Mouse (Mus musculus): ENCODE results near the gene Iqschfp.

GRCm38 (mm10) chr3:67869424-67869823 lies 22.6 kb upstream of the Iqschfp start:
- TF ChIP-seq CTCF (IDR thresholded peaks at IDR 0.05; ENCODE audit: control insufficient read depth, insufficient read depth, insufficient replicate concordance, low read depth, low read length) (no peak), POLR2A (IDR thresholded peaks at IDR 0.05; ENCODE audit: control insufficient read depth, low read depth, low read length) (no peak)
